Mouse (Mus musculus): ENCODE results near the gene Sertad2.
A peak's percentile ranks its signal among the peaks of the same experiment; 100 is the strongest.

The Sertad2 gene

DNA sequence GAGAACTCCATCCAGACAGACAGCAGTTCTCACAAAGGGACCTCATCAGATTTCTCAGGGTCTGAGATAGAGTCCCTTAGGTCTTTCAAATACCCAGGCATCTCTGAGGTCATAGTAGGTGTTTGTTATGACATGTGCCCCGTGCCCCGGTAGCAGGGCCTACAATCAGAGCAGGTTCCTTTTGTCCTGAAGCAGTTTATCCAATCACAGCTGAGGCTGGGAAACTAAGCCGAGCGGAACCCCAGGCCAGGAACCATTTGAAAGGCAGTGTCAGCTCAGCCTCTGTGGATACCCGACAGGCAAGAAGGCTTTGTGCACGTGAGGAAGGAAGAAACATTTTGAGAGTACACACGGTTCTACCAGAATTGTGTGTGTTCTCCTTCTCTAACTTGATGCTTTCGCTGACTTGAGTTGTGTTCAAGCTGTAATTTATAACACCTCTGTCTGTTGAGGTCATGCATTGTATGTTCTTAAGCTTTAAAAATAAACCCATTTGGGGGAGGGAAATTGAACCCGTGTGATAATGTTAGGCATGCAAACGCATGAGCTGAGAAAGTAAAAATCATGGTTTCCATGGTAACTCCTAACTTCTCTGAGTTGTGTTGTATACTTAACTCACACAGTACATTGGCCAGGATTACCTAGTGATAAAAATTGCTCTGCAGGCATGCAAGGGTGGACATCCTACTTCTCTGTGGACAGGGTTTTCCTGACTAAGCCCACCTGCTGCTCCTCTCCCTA, 104.1 kb downstream of the Sertad2 start:
- DNase-seq (ENCODE audit: low spot score): no peak

DNA sequence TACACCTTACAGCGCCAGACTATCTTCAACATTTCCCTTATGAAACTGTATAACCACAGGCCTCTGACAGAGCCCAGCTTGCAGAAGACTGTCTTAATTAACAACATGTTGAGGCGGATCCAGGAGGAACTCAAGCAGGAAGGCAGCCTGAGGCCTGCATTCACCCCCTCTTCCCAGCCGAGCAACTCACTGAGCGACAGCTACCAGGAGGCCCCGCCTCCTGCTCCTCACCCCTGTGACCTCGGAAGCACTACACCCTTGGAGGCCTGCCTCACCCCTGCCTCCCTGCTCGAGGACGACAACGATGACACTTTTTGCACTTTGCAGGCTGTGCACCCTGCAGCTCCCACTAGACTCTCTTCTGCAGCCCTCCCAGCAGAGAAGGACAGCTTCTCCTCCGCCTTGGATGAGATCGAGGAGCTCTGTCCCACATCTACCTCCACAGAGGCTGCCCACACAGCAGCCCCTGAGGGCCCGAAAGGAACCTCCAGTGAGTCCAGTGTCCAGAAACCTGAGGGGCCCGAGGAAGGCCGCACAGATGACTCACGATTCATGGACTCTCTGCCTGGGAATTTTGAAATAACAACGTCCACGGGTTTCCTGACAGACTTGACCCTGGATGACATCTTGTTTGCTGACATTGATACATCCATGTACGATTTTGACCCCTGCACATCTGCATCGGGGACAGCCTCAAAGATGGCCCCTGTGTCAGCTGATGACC, 105.0 kb downstream of the Sertad2 start:
- DNase-seq (ENCODE audit: low spot score): no peak

DNA sequence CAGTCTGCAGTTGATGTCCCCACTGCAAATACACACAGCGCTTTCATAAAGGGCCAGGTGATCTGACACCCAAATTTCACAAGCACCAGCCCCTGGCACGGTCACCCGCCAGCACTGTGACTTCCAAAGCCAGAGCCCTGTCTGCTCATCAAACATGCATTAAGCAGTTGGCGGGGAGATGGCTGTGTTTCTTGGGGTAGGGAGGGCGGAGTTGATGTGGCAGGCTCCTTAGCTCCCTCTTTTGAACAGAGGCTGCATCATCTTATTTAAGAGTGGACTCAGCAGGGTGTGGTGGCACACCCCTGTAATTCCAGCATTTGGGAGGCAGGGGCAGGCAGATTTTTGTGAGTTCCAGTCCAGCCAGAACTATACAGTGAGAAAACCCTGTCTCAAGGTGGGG, 106.4 kb downstream of the Sertad2 start:
- no peak for DNase-seq (ENCODE audit: low spot score)

GRCm38 (mm10) chr11:20650006-20650639, 107.1 kb downstream of the Sertad2 start:
- peak; percentile 39 for DNase-seq (ENCODE audit: low spot score)

DNA sequence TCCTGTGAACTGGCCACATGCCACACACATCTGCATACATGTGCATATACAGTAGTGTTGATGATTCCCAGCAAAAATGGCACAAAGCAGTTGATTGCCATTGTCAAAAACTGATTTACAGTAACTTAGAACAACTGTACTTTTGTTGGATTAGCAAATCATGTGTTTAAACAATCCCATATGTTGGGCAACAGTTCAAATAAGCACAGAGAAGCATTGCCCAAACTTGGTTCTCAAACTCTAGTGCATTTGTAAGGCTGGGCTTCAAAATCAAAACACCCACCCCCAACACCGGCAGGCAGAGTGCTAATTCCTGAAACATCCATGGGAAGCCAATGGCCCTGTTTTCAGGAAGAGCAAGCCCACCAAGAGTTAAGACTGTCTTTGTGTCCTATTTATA, 108.1 kb downstream of the Sertad2 start:
- DNase-seq (ENCODE audit: low spot score): no peak

DNA sequence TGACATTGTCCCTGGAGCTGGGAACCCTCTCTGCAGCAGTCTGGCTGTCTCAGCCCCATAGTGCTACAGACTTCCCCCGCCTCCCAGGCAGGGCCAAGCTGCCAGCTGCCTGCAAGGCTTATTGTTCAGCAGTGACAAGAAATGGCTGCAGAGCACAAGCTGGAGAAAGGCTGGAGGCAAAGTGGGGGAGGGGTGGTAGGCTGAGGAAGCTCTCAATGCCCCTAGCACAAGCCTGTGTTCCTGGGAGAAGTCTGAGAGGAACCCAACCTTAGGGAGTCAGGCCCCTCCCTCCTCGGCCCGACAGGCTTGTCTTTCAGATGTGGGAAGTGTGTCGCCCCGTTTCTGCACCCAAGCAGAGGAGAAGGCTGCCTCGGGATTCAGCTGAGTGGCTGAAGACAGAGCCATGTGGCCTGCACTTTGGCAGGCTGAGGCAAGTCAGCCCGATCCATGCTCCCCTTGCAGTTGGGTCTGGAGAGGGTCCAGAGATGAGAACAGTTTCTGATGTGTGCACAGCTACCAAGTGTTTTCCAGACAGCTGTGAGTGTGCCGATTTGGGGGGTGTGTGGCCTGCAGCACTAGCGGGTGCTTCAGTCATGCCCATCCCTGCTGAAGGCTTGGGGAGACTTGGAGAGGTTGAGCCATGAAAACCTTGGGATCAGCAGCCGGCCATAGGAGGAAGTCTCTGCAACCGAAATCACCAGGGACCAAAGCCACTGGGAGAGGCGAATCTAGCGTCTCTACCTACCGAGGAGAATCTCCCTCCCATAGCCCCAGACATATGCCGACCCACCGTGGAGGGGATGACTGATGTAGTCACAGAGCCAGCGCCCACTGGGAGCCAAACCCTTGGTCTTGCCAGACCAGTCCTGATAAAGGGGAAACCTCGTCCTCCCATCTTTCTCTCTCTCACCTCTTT, 113.0 kb downstream of the Sertad2 start:
- DNase-seq (ENCODE audit: low spot score): peak; percentile 71

GRCm38 (mm10) chr11:20656711-20657057, 113.6 kb downstream of the Sertad2 start:
- DNase-seq (ENCODE audit: low spot score): no peak

DNA sequence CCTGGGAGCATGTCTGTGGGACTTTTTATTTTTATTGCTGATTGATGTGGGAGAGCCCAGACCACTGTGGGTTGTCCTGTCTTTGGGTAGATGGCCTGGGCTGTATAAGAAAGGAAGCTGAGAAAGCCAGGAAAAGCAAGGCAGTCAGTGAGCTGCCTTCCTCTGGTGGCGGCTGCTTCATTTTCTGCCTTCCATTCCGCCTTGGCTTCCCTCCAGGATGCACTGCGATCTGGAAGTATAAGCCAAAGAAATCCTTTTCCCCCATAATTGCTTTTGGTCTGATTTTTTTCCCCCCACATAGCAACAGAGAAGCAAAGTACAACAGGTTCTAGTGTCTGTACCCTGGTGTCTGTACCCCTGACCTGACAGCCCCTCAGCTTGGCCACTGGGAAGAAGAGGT, 116.0 kb downstream of the Sertad2 start:
- DNase-seq (ENCODE audit: low spot score): no peak

GRCm38 (mm10) chr11:20660111-20661097, 117.4 kb downstream of the Sertad2 start:
- DNase-seq (ENCODE audit: low spot score): no peak

GRCm38 (mm10) chr11:20661652-20662051, 118.6 kb downstream of the Sertad2 start:
- DNase-seq (ENCODE audit: low spot score): peak; percentile 50

DNA sequence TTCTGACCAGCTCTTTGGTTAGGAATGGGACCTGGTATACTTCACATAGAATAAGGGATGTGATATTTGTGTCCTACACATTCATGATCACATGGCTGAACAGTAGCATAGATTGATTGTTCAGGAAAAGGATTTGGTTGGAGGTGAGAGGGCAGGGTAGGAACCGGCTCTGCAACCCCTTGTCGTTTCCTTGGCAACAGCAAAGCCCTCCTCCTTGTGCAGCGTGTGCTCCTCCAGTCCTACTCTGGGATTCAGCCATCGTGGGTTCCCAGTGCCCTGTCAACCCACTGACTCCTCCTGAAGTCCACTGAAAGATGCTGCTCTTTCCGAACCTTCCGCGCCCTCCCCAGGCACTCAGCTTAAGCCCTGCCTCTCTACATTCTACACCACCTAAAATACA, 119.8 kb downstream of the Sertad2 start:
- DNase-seq (ENCODE audit: low spot score): no peak

DNA sequence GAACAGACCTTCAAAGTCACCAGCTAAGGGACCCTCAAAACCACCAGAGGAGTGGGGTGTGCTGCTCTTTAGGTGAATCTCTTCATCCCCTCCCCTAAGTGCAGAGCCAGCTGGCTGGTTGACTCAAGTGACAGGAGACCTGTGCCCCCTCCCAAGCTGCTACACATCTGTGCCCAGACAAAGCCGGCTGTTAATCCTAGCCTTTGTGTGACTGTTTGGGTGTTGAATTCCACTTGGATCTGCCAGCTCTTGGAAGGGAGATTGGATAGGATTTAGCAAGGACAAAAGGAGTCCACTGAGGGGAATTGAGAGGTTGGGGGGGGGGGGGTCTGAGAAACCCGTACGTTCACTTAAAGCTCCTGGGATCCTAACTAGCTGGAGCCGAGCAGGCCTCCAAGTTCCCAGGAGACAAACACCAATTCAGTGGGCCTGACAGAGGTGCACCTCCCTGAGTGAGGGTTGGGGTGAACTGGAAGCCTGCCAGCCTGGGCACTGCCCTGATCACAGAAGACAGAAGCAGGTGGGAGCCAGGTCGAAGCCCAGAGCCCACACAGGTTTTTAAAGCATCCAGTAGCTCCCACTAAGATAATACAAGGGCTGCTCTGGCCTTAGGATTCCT, 120.6 kb downstream of the Sertad2 start:
- no peak for DNase-seq (ENCODE audit: low spot score)

GRCm38 (mm10) chr11:20664878-20665277, 121.8 kb downstream of the Sertad2 start:
- DNase-seq (ENCODE audit: low spot score): no peak

DNA sequence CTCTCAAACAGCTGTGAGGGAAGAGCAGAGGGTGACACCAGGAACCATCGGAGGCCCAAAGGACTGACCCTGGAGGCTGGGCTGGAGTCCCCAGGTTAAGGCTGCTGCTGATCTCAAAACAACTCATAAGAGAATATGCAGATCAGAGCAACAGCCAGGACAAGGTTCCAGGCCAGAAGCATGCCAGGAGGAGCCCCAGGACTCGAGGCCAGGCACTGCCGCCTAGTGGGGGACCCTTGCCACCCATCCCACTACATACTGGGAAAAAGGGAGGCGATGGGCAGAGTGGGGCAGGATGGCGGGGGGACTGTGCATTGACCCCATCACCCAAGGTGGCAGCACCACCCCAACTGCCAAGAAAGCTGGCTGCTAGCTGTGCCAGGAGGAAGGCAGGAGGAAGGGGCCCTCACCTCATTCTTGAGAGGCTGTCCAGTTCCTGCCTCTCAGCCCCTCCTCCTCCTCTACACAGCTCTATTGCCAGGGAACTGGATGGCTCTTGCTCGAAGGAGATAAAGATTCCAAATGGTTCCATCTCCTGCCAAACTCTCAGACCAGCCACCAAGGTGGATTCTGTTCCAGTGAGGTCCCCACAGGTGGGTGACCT, 128.8 kb downstream of the Sertad2 start:
- DNase-seq (ENCODE audit: low spot score): no peak

- no peak for DNase-seq (ENCODE audit: low spot score)
Observed at GRCm38 (mm10) chr11:20672513-20672912, 129.5 kb downstream of the Sertad2 start.

DNA sequence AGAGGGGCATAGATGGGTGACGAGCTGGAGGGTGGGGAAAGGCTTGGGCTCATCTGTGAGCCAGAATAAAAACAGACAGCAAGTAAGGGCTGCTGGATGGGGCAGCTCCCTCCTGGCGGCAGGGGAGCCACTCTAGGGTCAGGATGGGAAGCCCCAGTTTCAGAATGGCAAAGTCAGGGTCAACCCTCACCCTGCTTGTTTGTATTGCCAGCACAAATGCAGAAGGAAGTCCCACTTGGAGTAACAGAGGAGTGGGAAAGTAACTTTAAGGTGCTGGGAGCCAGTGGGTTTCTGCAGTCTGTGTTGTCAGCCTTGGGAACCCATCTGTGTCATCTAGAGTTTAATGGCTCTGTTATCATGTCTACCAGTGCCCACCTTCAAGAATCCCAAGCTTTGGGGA, 136.3 kb downstream of the Sertad2 start:
- no peak for DNase-seq (ENCODE audit: low spot score)

DNA sequence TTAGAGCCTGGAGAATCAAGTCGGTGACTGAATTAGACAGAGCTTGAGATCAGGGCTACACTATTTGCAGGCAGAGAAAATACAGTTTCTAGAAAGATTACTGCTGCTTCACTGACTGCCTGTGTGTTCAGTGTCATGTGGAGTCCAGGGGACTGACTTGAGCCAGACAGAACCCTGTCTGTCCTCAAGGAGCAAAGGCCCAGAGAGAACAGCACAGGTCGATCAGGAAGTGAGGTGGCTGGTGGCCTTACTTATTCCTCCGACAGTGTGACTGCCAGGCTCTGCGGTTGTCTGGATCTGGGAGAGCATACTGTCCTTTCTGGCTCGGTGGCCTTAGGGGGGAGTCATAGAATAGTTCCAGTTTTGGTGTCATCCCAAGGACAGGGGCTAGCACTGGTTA, 137.7 kb downstream of the Sertad2 start:
- DNase-seq (ENCODE audit: low spot score): no peak

DNA sequence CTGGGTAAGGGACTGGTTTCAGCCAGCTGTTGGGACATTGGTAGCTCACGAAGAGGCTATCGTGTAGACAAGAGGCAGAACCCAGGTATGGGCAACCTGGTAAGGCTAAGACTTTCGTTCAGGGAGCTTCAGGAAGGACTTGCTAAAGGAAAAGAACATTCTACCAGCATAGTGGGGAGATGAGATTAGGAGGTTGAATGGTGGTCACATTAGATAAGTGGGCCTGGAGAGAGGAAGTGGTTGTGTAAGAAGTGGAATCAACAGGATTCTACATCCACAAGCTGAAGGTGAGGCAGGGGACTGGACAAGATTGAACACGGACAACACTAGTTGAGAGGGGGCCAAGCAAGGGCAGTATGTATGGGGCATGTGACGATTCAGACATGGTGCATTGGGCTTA, 138.6 kb downstream of the Sertad2 start:
- no peak for DNase-seq (ENCODE audit: low spot score)

GRCm38 (mm10) chr11:20691000-20691399, 147.9 kb downstream of the Sertad2 start:
- peak; percentile 66 for DNase-seq (ENCODE audit: low spot score)

Measured in layer of hippocampus, adult 11-12 months (tissue).